Mouse (Mus musculus) C2C12 (cell line): ENCODE results near the gene Sidt2.

Experiments used
- CEBPB ChIP-seq: IDR thresholded peaks from one replicate; pipeline ENCODE4 v1.6.1; 2011; ENCODE audit warnings: low read depth, mild to moderate bottlenecking, control low read depth, moderate library complexity
- CTCF ChIP-seq: IDR thresholded peaks from one replicate; pipeline ENCODE4 v1.5.1; 2011; ENCODE audit not compliant: control insufficient read depth, insufficient read depth, insufficient read length
- FOSL1 ChIP-seq: IDR thresholded peaks from one replicate; pipeline ENCODE4 v1.8.0; 2011; ENCODE audit warnings: mild to moderate bottlenecking, low read length; ENCODE audit not compliant: poor library complexity, insufficient read depth, severe bottlenecking
- MAX ChIP-seq: IDR thresholded peaks from one replicate; pipeline ENCODE4 v1.6.1; 2011; ENCODE audit warnings: mild to moderate bottlenecking, control low read depth
- MYOD1 ChIP-seq: IDR thresholded peaks from one replicate; pipeline ENCODE4 v1.6.1; 2011; ENCODE audit warnings: low read depth; ENCODE audit not compliant: control insufficient read depth, insufficient read length
- MYOG ChIP-seq: IDR thresholded peaks from one replicate; pipeline ENCODE4 v1.6.1; 2011; ENCODE audit not compliant: control insufficient read depth, insufficient read length; ENCODE audit errors: extremely low read depth
- USF1 ChIP-seq: IDR thresholded peaks from one replicate; pipeline ENCODE4 v1.6.1; 2011; ENCODE audit warnings: low read depth, mild to moderate bottlenecking, control low read depth, moderate library complexity

- TF ChIP-seq CTCF (no peak), FOSL1 (no peak), MYOG (no peak), CEBPB (no peak), MAX (no peak), MYOD1 (no peak), USF1 (no peak)
Measured at GRCm38 (mm10) chr9:45999009-45999408, 44.0 kb upstream of the Sidt2 start.
